Mouse (Mus musculus) forebrain, embryonic 13.5 days (tissue): Measurements from ENCODE around the gene Vipr1. TPM values are rescaled to one million over a fixed set of nuclear protein-coding genes. Genes with fewer than 3 reads are reported as not detected.

Experiments used
- ATAC-seq: fragments of 200-750 bp; cut with Nextera tagmentation; 2 replicates; pipeline ENCODE4 v1.8.0; 2017
- H3K27ac ChIP-seq: fragments of 300-500 bp; sonication (generic); 2 replicates; pipeline ENCODE4 v1.5.1; 2015; ENCODE audit warnings: inconsistent platforms, mild to moderate bottlenecking, moderate library complexity
- H3K27me3 ChIP-seq: fragments of 300-500 bp; sonication (generic); 2 replicates; pipeline ENCODE4 v1.6.1; 2015; ENCODE audit warnings: mild to moderate bottlenecking, inconsistent platforms
- H3K36me3 ChIP-seq: fragments of 300-500 bp; sonication (generic); 2 replicates; pipeline ENCODE4 v1.6.1; 2015; ENCODE audit warnings: mild to moderate bottlenecking, inconsistent platforms; ENCODE audit not compliant: poor library complexity, severe bottlenecking
- H3K4me1 ChIP-seq: fragments of 300-500 bp; sonication (generic); 2 replicates; pipeline ENCODE4 v1.6.1; 2015; ENCODE audit warnings: inconsistent platforms
- H3K4me2 ChIP-seq: fragments of 300-500 bp; sonication (generic); 2 replicates; pipeline ENCODE4 v1.6.1; 2015; ENCODE audit warnings: inconsistent platforms, mild to moderate bottlenecking, moderate library complexity
- H3K4me3 ChIP-seq: fragments of 300-500 bp; sonication (generic); 2 replicates; pipeline ENCODE4 v1.5.1; 2015; ENCODE audit warnings: mild to moderate bottlenecking, inconsistent platforms
- H3K9ac ChIP-seq: fragments of 300-500 bp; sonication (generic); 2 replicates; pipeline ENCODE4 v1.6.1; 2015; ENCODE audit warnings: mild to moderate bottlenecking, inconsistent platforms
- H3K9me3 ChIP-seq: fragments of 300-500 bp; sonication (generic); replicated peaks from 2 replicates; pipeline ENCODE4 v1.6.1; 2016; ENCODE audit warnings: inconsistent platforms
- WGBS: fragments of 180-500 bp; shearing (Covaris S2); methylation state at CpG from one replicate; pipeline ENCODE4 v1.1.7; 2015; 5-methylcytosine and 5-hydroxymethylcytosine counted together
- polyA plus RNA-seq: library from polyadenylated mRNA; unstranded; fragments of >200 nt; fragmentation: Nextera tagmentation; extraction: Ambion mirVana; gene quantifications from 2 replicates; pipeline ENCODE4 v1.2.1, GENCODE M21; 2015

Gene Vipr1
- polyA plus RNA-seq, 1 experiment from 2014 or later, result 0.59 TPM

DNA sequence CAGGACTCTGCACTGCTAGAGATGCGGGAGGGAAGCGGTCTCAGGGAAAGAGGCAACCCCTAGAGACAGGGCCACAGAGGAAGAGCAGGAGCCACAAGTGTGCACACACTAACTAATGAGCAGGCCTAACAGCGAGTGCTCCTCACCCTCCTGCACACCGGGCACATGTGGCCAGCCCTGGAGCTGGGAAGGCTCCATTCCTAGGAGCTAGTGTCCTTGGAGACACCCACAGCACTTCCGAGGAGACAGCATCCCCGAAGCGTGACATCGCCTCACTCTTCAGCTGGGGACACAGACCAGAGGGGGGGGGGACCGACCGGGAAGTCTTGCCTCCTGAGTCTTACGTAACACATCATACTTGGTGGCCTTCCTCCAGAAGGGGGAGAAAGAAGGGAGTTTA is 25.3 kb downstream of the Vipr1 start:
- peak; percentile 17; the same call in 1 of the 2 replicates for ATAC-seq
- Histone ChIP-seq H3K4me1 (peaks cover 41% of the 10 kb centered on the region), H3K36me3 (no peaks in the 10 kb centered on the region), H3K27ac (peak overlapping the region; percentile 88), H3K9me3 (no peaks in the 10 kb centered on the region), H3K27me3 (peaks cover 38% of the 10 kb centered on the region), H3K9ac (no peak overlapping the region), H3K4me3 (no peak overlapping the region), H3K4me2 (no peak overlapping the region)
- 76% methylated on average over 11 of the region's 11 CpGs for WGBS

DNA sequence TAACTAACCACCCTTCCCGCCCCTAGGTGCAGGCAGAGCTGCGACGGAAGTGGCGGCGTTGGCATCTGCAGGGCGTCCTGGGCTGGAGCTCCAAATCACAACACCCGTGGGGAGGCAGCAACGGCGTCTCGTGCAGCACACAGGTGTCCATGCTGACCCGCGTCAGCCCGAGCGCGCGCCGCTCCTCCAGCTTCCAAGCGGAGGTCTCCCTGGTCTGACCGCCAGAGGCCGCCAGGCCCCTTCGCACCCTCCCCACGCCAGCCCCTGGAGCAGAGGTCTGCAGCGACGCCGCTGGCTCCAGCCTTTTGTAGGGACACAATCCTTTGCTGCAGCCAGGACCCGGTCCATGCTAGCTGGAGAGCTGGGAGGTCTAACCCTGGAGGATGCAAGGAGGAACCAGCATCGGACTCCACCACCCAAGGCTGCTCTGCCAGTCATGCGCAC is 26.9 kb downstream of the Vipr1 start:
- no peaks in the 10 kb centered on the region for H3K36me3 ChIP-seq
- peaks cover 41% of the 10 kb centered on the region for H3K4me1 ChIP-seq
- peak overlapping the region; percentile 37 for H3K4me3 ChIP-seq
- H3K9me3 ChIP-seq, result no peaks in the 10 kb centered on the region
- peaks cover 34% of the 10 kb centered on the region for H3K27me3 ChIP-seq
- H3K27ac ChIP-seq, result no peak overlapping the region
- H3K4me2 ChIP-seq, result peak overlapping the region; percentile 59
- peak; percentile 9; the same call in 1 of the 2 replicates for ATAC-seq
- H3K9ac ChIP-seq, result peak overlapping the region; percentile 59
- under 1% methylated on average over 28 of the region's 28 CpGs for WGBS

DNA sequence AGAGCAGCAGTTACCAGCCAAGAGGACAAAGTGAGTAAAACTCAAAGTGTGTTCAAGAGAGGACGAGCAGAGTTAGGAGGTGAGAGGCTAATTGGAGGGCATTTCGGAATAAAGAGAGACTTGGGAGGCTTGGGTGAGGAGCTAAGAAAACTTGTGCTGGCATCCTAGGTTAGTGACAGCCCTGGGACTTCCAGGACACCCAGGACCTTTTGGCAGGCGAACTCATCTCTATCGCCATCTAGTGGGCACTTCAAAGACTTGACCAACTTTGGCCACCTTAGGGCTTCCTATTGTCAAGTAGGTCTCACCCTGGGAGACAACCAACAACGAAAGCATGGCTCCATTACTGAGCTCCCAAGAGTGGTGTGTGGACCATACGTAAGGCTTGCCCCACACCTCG is 28.8 kb downstream of the Vipr1 start:
- Histone ChIP-seq H3K4me1 (peaks cover 37% of the 10 kb centered on the region), H3K36me3 (no peaks in the 10 kb centered on the region), H3K4me3 (no peak overlapping the region), H3K27ac (no peak overlapping the region), H3K9ac (no peak overlapping the region), H3K27me3 (peaks cover 30% of the 10 kb centered on the region), H3K9me3 (no peaks in the 10 kb centered on the region), H3K4me2 (no peak overlapping the region)
- ATAC-seq, result no peak; the same call in 1 of the 2 replicates
- 20% methylated on average over 7 of the region's 7 CpGs for WGBS

DNA sequence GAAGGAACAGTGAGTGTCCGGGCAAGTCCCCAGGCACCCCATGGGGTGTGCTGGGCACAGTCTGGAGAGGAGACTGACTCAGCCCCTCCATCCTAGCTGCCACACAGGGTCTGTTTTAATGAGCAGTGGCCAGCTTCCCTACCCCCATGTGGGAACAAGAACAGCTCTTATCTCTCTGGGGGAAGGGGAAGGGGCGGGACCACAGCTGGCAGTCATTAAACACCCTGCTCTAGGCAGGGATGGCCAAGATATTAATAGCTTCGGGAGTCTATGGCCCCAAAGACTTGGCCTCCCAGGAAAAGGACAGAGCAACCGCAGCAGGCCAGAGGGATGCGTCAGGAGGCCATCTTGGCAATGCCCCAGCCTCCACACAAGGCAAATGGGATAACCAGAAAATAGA is 29.8 kb downstream of the Vipr1 start:
- H3K9ac ChIP-seq, result no peak overlapping the region
- H3K27ac ChIP-seq, result no peak overlapping the region
- H3K9me3 ChIP-seq, result no peaks in the 10 kb centered on the region
- H3K27me3 ChIP-seq, result peaks cover 30% of the 10 kb centered on the region
- no peaks in the 10 kb centered on the region for H3K36me3 ChIP-seq
- H3K4me3 ChIP-seq, result no peak overlapping the region
- ATAC-seq, result no peak
- H3K4me2 ChIP-seq, result no peak overlapping the region
- peaks cover 27% of the 10 kb centered on the region for H3K4me1 ChIP-seq
- 79% methylated on average over 5 of the region's 5 CpGs for whole genome bisulfite sequencing

DNA sequence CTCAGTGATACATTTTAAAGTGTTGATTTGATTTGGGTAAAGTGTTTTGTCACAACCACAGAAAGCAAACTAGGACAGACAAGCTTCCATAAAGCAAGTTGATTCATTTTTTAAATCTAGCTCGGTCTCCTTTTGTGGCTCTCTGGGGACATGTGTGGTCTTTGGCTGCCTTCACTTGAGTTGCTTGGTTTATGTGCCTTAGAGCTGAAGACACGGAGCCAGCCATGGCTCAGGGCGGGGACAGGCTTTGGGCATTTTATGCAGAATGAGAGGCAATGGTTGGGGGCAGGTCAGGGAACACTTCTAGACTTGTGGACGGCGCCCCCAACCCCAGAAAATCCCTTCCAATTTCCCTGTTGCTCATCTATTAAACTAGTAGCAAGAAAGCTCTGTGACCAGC is 31.2 kb downstream of the Vipr1 start:
- Histone ChIP-seq H3K4me3 (no peak overlapping the region), H3K27ac (no peak overlapping the region), H3K27me3 (peaks cover 22% of the 10 kb centered on the region), H3K4me2 (no peak overlapping the region), H3K4me1 (peaks cover 19% of the 10 kb centered on the region), H3K36me3 (no peaks in the 10 kb centered on the region), H3K9me3 (no peaks in the 10 kb centered on the region), H3K9ac (no peak overlapping the region)
- no peak for ATAC-seq
- 87% methylated on average over 5 of the region's 5 CpGs for WGBS

DNA sequence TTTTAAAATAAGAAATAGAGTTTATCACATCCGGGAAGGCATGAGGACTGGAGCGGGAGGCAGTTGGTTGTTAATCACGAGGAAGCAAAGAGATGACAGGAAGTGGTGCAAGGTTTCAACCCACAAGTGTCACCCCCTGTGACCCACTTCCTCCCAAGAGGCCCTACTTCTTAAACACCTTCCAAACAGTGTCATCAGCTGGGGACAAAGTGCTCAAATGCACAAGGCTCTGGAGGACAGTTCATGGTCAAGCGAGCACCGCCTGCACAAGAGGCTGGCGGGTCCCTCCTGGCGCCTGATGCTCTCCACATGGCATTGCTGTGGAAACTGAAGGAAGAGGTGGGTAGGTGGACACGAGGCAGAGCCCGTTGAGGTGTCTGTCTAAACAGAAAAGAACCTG is 32.5 kb downstream of the Vipr1 start:
- peaks cover 11% of the 10 kb centered on the region for H3K27me3 ChIP-seq
- H3K4me1 ChIP-seq, result peaks cover 12% of the 10 kb centered on the region; the same call in 1 of the 2 replicates
- ATAC-seq, result no peak
- no peaks in the 10 kb centered on the region for H3K36me3 ChIP-seq
- no peaks in the 10 kb centered on the region for H3K9me3 ChIP-seq
- H3K4me3 ChIP-seq, result no peak overlapping the region
- no peak overlapping the region for H3K9ac ChIP-seq
- no peak overlapping the region for H3K4me2 ChIP-seq
- 92% methylated on average over 9 of the region's 9 CpGs for WGBS
- H3K27ac ChIP-seq, result no peak overlapping the region

GRCm38 (mm10) chr9:121675556-121675955 is 33.0 kb downstream of the Vipr1 start:
- no peak overlapping the region for H3K4me3 ChIP-seq
- H3K4me1 ChIP-seq, result peaks cover 8% of the 10 kb centered on the region; the same call in 1 of the 2 replicates
- H3K36me3 ChIP-seq, result no peaks in the 10 kb centered on the region
- H3K4me2 ChIP-seq, result no peak overlapping the region
- H3K9me3 ChIP-seq, result no peaks in the 10 kb centered on the region
- 93% methylated on average over 2 of the region's 2 CpGs for WGBS
- peaks cover 6% of the 10 kb centered on the region for H3K27me3 ChIP-seq
- ATAC-seq, result no peak
- no peak overlapping the region for H3K9ac ChIP-seq
- H3K27ac ChIP-seq, result no peak overlapping the region

DNA sequence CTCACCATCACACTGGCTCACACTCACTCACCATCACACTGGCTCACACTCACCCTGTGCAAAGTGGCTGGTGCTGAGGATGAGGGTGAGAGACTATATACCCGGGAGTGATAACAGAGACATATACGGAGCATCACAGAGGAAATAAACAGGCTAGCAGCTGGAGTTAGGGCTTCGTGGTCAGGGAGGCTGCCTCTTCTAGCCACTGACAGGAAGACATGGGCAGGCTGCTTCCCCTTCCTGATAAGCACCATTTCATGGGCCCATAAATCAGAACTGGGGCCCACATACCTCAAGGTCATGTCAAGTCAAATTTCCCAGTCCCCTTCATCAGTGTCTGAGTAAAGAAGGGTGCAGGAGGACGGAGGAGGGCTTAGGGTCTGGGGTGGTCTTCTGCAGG is 34.6 kb downstream of the Vipr1 start:
- Histone ChIP-seq H3K4me3 (no peak overlapping the region), H3K9me3 (no peaks in the 10 kb centered on the region), H3K4me2 (no peak overlapping the region), H3K9ac (no peak overlapping the region), H3K27me3 (no peaks in the 10 kb centered on the region), H3K4me1 (0 out of 2 replicates have a peak, but pooled peaks cover 5% of the 10 kb centered on the region), H3K27ac (no peak overlapping the region), H3K36me3 (peaks cover 8% of the 10 kb centered on the region)
- ATAC-seq, result no peak
- WGBS, result 88% methylated on average over 4 of the region's 4 CpGs

DNA sequence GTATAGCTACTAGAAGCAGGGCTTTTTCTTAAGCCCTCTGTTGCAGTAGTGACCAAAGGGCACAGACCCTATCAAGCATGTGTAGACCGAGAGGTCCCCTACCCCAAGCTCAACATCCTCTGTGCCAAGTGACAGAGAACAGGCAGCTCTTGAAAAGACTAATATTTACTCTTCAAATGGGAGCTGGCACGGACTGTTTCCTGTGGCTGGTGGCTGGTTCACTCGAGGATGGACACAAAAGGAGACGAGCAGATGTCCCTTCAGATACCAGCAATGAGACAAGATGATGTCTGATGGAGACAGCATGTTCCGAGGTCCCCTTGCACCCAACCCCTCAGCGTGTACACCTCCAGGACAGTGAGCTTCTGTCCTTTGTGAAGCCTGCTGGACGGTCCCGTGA is 35.0 kb downstream of the Vipr1 start:
- Histone ChIP-seq H3K9ac (no peak overlapping the region), H3K36me3 (peaks cover 12% of the 10 kb centered on the region), H3K27me3 (no peaks in the 10 kb centered on the region), H3K4me1 (0 out of 2 replicates have a peak, but pooled peaks cover 5% of the 10 kb centered on the region), H3K4me3 (no peak overlapping the region), H3K4me2 (no peak overlapping the region), H3K27ac (no peak overlapping the region), H3K9me3 (no peaks in the 10 kb centered on the region)
- WGBS, result 92% methylated on average over 8 of the region's 8 CpGs
- ATAC-seq, result no peak

- H3K4me3 ChIP-seq, result no peak overlapping the region
- 0 out of 2 replicates have a peak, but pooled peaks cover 5% of the 10 kb centered on the region for H3K4me1 ChIP-seq
- WGBS, result 22% methylated on average over 6 of the region's 6 CpGs
- H3K36me3 ChIP-seq, result peaks cover 30% of the 10 kb centered on the region
- no peak overlapping the region for H3K4me2 ChIP-seq
- H3K27me3 ChIP-seq, result no peaks in the 10 kb centered on the region
- H3K9me3 ChIP-seq, result no peaks in the 10 kb centered on the region
- H3K27ac ChIP-seq, result no peak overlapping the region
- peak; percentile 79 for ATAC-seq
- no peak overlapping the region for H3K9ac ChIP-seq
Measured at GRCm38 (mm10) chr9:121679549-121679948, 37.0 kb downstream of the Vipr1 start.

DNA sequence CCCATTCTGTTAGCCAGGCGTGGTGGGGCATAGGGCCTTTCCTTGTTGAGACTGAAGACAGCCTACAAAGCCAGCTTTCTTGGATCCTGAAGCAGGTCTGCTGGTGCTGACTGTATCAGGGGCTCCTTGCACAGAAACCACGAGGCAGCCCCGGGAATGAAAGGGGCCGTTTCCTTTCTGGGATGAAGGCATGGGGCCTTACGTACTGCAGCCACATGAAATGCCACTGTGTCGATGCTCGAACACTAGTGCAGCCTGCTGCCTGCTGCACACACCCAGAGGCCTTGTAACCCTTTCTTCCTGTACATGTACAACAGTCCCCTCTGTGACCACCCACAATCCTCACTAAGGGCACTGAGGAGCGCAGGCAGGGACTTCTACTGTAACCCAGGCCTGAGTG is 38.7 kb downstream of the Vipr1 start:
- WGBS, result 86% methylated on average over 8 of the region's 8 CpGs
- ATAC-seq, result no peak
- Histone ChIP-seq H3K9me3 (no peaks in the 10 kb centered on the region), H3K36me3 (peaks cover 46% of the 10 kb centered on the region), H3K4me2 (no peak overlapping the region), H3K27me3 (no peaks in the 10 kb centered on the region), H3K27ac (no peak overlapping the region), H3K4me1 (0 out of 2 replicates have a peak, but pooled peaks cover 5% of the 10 kb centered on the region), H3K9ac (no peak overlapping the region), H3K4me3 (no peak overlapping the region)

GRCm38 (mm10) chr9:121682037-121682680 is 39.6 kb downstream of the Vipr1 start:
- Histone ChIP-seq H3K9ac (no peak overlapping the region), H3K4me1 (0 out of 2 replicates have a peak, but pooled peaks cover 5% of the 10 kb centered on the region), H3K27me3 (no peaks in the 10 kb centered on the region), H3K27ac (no peak overlapping the region), H3K9me3 (no peaks in the 10 kb centered on the region), H3K36me3 (peaks cover 51% of the 10 kb centered on the region), H3K4me3 (no peak overlapping the region), H3K4me2 (no peak overlapping the region)
- no peak for ATAC-seq
- WGBS, result 81% methylated on average over 18 of the region's 18 CpGs

DNA sequence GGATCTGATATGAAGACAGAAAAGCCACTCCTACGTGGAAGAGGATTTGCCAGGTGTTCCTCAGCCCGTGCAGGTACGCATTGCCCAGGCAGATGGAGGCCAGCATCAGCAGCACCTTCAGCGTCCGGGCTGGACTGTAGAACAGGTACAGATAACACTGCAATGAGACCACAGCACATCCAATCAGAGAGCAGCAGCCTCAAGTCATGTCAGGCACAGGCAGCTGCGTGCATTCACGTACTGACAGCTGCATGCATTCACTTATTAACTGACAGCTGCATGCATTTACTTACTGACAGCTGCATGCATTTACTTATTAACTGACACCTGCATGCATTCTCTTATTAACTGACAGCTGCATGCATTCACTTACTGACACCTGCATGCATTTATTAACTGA is 42.2 kb downstream of the Vipr1 start:
- Histone ChIP-seq H3K27ac (no peak overlapping the region), H3K4me1 (peaks cover 4% of the 10 kb centered on the region), H3K27me3 (no peaks in the 10 kb centered on the region), H3K9ac (no peak overlapping the region), H3K4me2 (no peak overlapping the region), H3K4me3 (no peak overlapping the region), H3K9me3 (no peaks in the 10 kb centered on the region), H3K36me3 (peaks cover 71% of the 10 kb centered on the region)
- WGBS, result 81% methylated on average over 7 of the region's 7 CpGs
- ATAC-seq, result no peak
